Mouse (Mus musculus): ENCODE data around the gene Xxylt1. TPM values are rescaled to one million over a fixed set of nuclear protein-coding genes. Genes with fewer than 3 reads are reported as not detected.

The Xxylt1 gene
- polyA plus RNA-seq, 1 experiment: 18.0 TPM

GRCm38 (mm10) chr16:30959692-30960091 lies 121.5 kb downstream of the Xxylt1 start:
- H3K4me3 ChIP-seq (ENCODE audit: extremely low read depth, insufficient read depth, insufficient read length): no peak overlapping the region
- no peak for DNase-seq (ENCODE audit: low read depth in 1 of 2, low spot score in 2 of 2)
- H3K36me3 ChIP-seq (ENCODE audit: control insufficient read depth, insufficient read depth, low read length): peaks cover 5% of the 10 kb centered on the region; the same call in 1 of the 2 replicates
- H3K27ac ChIP-seq (ENCODE audit: insufficient read depth, low read length): no peak overlapping the region
- peaks cover 27% of the 10 kb centered on the region; the same call in 1 of the 2 replicates for H3K4me1 ChIP-seq (ENCODE audit: control insufficient read depth, insufficient read depth, insufficient read length)
- WGBS: 93% methylated on average over 12 of the region's 12 CpGs
- no peaks in the 10 kb centered on the region for H3K27me3 ChIP-seq (ENCODE audit: control insufficient read depth, insufficient read depth, low read length)
- no peak for TF ChIP-seq POLR2A (IDR thresholded peaks at IDR 0.05; ENCODE audit: low read depth, low read length)
- TF ChIP-seq CTCF (IDR thresholded peaks at IDR 0.05; ENCODE audit: extremely low read depth, insufficient read depth, insufficient read length, insufficient replicate concordance): no peak

DNA sequence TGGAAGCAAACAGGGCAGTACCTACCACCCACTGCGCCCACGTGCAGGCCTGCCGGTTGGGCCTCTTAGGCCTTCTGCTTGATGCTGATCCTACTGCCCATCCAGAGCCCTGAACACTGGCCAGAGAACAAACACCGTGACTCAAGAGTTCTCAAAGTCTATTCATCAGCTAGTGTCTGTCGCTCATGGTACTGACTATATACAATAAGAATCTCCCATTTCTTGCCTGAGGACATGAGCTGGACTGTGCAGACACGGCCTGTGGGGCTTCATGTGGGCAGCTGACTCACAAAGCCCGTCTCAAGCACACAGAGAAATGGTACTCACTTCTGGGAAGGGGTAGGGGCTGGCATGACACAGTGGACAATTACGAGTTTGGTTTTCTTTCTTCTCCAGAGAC lies 125.1 kb downstream of the Xxylt1 start:
- no peak for DNase-seq (ENCODE audit: low read depth in 1 of 2, low spot score in 2 of 2)
- Histone ChIP-seq H3K36me3 (ENCODE audit: control insufficient read depth, insufficient read depth, low read length) (peaks cover 5% of the 10 kb centered on the region; the same call in 1 of the 2 replicates), H3K27me3 (ENCODE audit: control insufficient read depth, insufficient read depth, low read length) (no peaks in the 10 kb centered on the region), H3K4me3 (ENCODE audit: extremely low read depth, insufficient read depth, insufficient read length) (no peak overlapping the region), H3K27ac (ENCODE audit: insufficient read depth, low read length) (no peak overlapping the region), H3K4me1 (ENCODE audit: control insufficient read depth, insufficient read depth, insufficient read length) (peaks cover 5% of the 10 kb centered on the region; the same call in 1 of the 2 replicates)
- 94% methylated on average over 8 of the region's 8 CpGs for WGBS
- TF ChIP-seq POLR2A (IDR thresholded peaks at IDR 0.05; ENCODE audit: low read depth, low read length): no peak
- TF ChIP-seq CTCF (IDR thresholded peaks at IDR 0.05; ENCODE audit: extremely low read depth, insufficient read depth, insufficient read length, insufficient replicate concordance): no peak

GRCm38 (mm10) chr16:30948636-30949035 lies 132.6 kb downstream of the Xxylt1 start:
- Histone ChIP-seq H3K36me3 (ENCODE audit: control insufficient read depth, insufficient read depth, low read length) (no peaks in the 10 kb centered on the region), H3K4me3 (ENCODE audit: extremely low read depth, insufficient read depth, insufficient read length) (no peak overlapping the region), H3K4me1 (ENCODE audit: control insufficient read depth, insufficient read depth, insufficient read length) (peaks cover 14% of the 10 kb centered on the region; the same call in 1 of the 2 replicates), H3K27me3 (ENCODE audit: control insufficient read depth, insufficient read depth, low read length) (no peaks in the 10 kb centered on the region), H3K27ac (ENCODE audit: insufficient read depth, low read length) (no peak overlapping the region)
- DNase-seq (ENCODE audit: low read depth in 1 of 2, low spot score in 2 of 2): no peak
- no peak for TF ChIP-seq POLR2A (IDR thresholded peaks at IDR 0.05; ENCODE audit: low read depth, low read length)
- TF ChIP-seq CTCF (IDR thresholded peaks at IDR 0.05; ENCODE audit: extremely low read depth, insufficient read depth, insufficient read length, insufficient replicate concordance): no peak
- 44% methylated on average over 1 of the region's 1 CpGs for WGBS

DNA sequence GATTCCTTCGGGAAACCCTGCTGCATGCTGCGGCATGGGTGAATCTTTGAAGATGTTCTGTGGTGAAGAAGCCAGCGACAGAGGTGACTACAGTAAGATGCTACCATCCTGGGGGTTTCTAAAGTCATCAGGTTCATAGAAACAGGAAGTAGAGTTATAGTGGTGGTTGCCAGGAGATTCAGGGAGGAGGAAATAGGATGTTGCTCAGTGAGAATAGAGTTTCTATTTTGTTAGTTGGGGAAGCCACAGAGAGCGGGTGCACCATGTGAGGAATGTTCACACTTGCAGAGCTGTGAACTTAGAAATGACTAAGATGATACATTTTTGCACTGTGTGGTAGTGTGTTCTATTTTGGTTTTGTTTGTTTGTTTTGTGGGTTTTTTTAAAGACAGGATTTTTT lies 133.0 kb downstream of the Xxylt1 start:
- 53% methylated on average over 4 of the region's 4 CpGs for WGBS
- no peak overlapping the region for H3K4me3 ChIP-seq (ENCODE audit: extremely low read depth, insufficient read depth, insufficient read length)
- no peak for TF ChIP-seq CTCF (IDR thresholded peaks at IDR 0.05; ENCODE audit: extremely low read depth, insufficient read depth, insufficient read length, insufficient replicate concordance)
- TF ChIP-seq POLR2A (IDR thresholded peaks at IDR 0.05; ENCODE audit: low read depth, low read length): no peak
- peaks cover 17% of the 10 kb centered on the region; the same call in 1 of the 2 replicates for H3K4me1 ChIP-seq (ENCODE audit: control insufficient read depth, insufficient read depth, insufficient read length)
- DNase-seq (ENCODE audit: low read depth in 1 of 2, low spot score in 2 of 2): no peak
- no peaks in the 10 kb centered on the region for H3K27me3 ChIP-seq (ENCODE audit: control insufficient read depth, insufficient read depth, low read length)
- H3K36me3 ChIP-seq (ENCODE audit: control insufficient read depth, insufficient read depth, low read length): no peaks in the 10 kb centered on the region
- H3K27ac ChIP-seq (ENCODE audit: insufficient read depth, low read length): no peak overlapping the region

GRCm38 (mm10) chr16:30944886-30945285 lies 136.3 kb downstream of the Xxylt1 start:
- Histone ChIP-seq H3K4me3 (ENCODE audit: extremely low read depth, insufficient read depth, insufficient read length) (no peak overlapping the region), H3K4me1 (ENCODE audit: control insufficient read depth, insufficient read depth, insufficient read length) (peaks cover 20% of the 10 kb centered on the region; the same call in 1 of the 2 replicates), H3K27me3 (ENCODE audit: control insufficient read depth, insufficient read depth, low read length) (no peaks in the 10 kb centered on the region), H3K27ac (ENCODE audit: insufficient read depth, low read length) (peak overlapping the region; percentile 2; the same call in 1 of the 2 replicates), H3K36me3 (ENCODE audit: control insufficient read depth, insufficient read depth, low read length) (no peaks in the 10 kb centered on the region)
- no peak for DNase-seq (ENCODE audit: low read depth in 1 of 2, low spot score in 2 of 2)
- TF ChIP-seq CTCF (IDR thresholded peaks at IDR 0.05; ENCODE audit: extremely low read depth, insufficient read depth, insufficient read length, insufficient replicate concordance) (no peak), POLR2A (IDR thresholded peaks at IDR 0.05; ENCODE audit: low read depth, low read length) (no peak)
- 20% methylated on average over 8 of the region's 8 CpGs for WGBS

DNA sequence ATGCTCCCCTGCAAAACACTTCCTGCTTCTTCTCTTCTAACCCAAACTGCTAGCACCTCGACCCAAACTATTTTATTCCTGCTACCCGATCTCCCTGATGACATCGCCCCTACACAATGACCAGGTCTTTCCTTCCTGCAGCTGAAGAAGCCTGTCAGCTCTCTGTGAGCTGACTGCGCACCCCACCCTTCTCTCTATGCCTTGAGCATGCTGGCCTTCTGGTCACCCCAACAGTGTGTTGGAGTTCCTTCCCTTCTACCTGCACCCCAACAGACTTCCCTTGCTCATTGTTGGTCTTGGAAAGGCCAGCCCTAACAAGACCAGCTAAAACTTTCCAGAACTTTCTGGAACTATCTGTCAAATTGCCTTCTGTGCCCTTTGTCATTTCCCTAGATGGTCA lies 137.3 kb downstream of the Xxylt1 start:
- no peak overlapping the region for H3K27ac ChIP-seq (ENCODE audit: insufficient read depth, low read length)
- no peaks in the 10 kb centered on the region for H3K36me3 ChIP-seq (ENCODE audit: control insufficient read depth, insufficient read depth, low read length)
- DNase-seq (ENCODE audit: low read depth in 1 of 2, low spot score in 2 of 2): no peak
- no peaks in the 10 kb centered on the region for H3K27me3 ChIP-seq (ENCODE audit: control insufficient read depth, insufficient read depth, low read length)
- H3K4me3 ChIP-seq (ENCODE audit: extremely low read depth, insufficient read depth, insufficient read length): no peak overlapping the region
- TF ChIP-seq CTCF (IDR thresholded peaks at IDR 0.05; ENCODE audit: extremely low read depth, insufficient read depth, insufficient read length, insufficient replicate concordance): no peak
- no peak for TF ChIP-seq POLR2A (IDR thresholded peaks at IDR 0.05; ENCODE audit: low read depth, low read length)
- H3K4me1 ChIP-seq (ENCODE audit: control insufficient read depth, insufficient read depth, insufficient read length): peaks cover 20% of the 10 kb centered on the region; the same call in 1 of the 2 replicates
- 79% methylated on average over 4 of the region's 4 CpGs for WGBS

DNA sequence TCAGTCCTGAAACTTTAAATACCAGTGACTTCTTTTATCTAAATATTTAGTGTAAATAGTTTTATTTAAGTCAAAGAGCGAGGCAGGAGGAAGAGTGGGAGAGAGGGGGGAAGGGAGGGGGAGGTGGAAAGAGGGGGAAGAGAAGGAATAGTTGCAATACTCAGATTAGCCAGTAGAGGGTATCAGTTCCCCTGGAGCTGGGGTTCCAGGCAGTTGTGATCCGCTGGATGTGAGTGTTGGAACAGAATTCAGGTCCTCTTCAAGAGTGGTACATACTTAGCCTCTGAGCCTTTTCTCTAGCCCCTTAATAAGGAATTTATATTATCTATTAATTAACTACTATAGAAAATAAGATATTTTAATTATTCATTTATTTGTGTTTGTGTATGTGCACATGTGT lies 140.5 kb downstream of the Xxylt1 start:
- no peak overlapping the region for H3K27ac ChIP-seq (ENCODE audit: insufficient read depth, low read length)
- WGBS: 87% methylated on average over 2 of the region's 2 CpGs
- H3K27me3 ChIP-seq (ENCODE audit: control insufficient read depth, insufficient read depth, low read length): no peaks in the 10 kb centered on the region
- H3K4me1 ChIP-seq (ENCODE audit: control insufficient read depth, insufficient read depth, insufficient read length): peaks cover 15% of the 10 kb centered on the region; the same call in 1 of the 2 replicates
- H3K4me3 ChIP-seq (ENCODE audit: extremely low read depth, insufficient read depth, insufficient read length): no peak overlapping the region
- H3K36me3 ChIP-seq (ENCODE audit: control insufficient read depth, insufficient read depth, low read length): no peaks in the 10 kb centered on the region
- DNase-seq (ENCODE audit: low read depth in 1 of 2, low spot score in 2 of 2): no peak
- peak; percentile 22; the same call in 1 of the 2 replicates for TF ChIP-seq CTCF (IDR thresholded peaks at IDR 0.05; ENCODE audit: extremely low read depth, insufficient read depth, insufficient read length, insufficient replicate concordance)
- no peak for TF ChIP-seq POLR2A (IDR thresholded peaks at IDR 0.05; ENCODE audit: low read depth, low read length)

All from spleen, adult 2 months (tissue).